Mouse (Mus musculus) forebrain, embryonic 12.5 days (tissue): ENCODE data around the gene Fsd2. TPM values are rescaled to one million over a fixed set of nuclear protein-coding genes. Genes with fewer than 3 reads are reported as not detected.

Source experiments
- ATAC-seq: fragments of 200-750 bp; cut with Nextera tagmentation; 2 replicates; pipeline ENCODE4 v1.8.0; 2017; ENCODE audit warnings: moderate TSS enrichment; ENCODE audit not compliant: low FRiP score
- H3K27ac ChIP-seq: fragments of 300-500 bp; sonication (generic); 2 replicates; pipeline ENCODE4 v1.5.1; 2016; ENCODE audit warnings: mild to moderate bottlenecking
- H3K27me3 ChIP-seq: fragments of 300-500 bp; sonication (generic); 2 replicates; pipeline ENCODE4 v1.6.1; 2016; ENCODE audit warnings: mild to moderate bottlenecking
- H3K36me3 ChIP-seq: fragments of 300-500 bp; sonication (generic); replicated peaks from 2 replicates; pipeline ENCODE4 v1.6.1; 2016; ENCODE audit warnings: mild to moderate bottlenecking
- H3K4me1 ChIP-seq: fragments of 300-500 bp; sonication (generic); 2 replicates; pipeline ENCODE4 v1.6.1; 2016
- H3K4me2 ChIP-seq: fragments of 300-500 bp; sonication (generic); 2 replicates; pipeline ENCODE4 v1.6.1; 2016; ENCODE audit warnings: mild to moderate bottlenecking, moderate library complexity
- H3K4me3 ChIP-seq: fragments of 300-500 bp; sonication (generic); replicated peaks from 2 replicates; pipeline ENCODE4 v1.5.1; 2016; ENCODE audit warnings: mild to moderate bottlenecking
- H3K9ac ChIP-seq: fragments of 300-500 bp; sonication (generic); 2 replicates; pipeline ENCODE4 v1.6.1; 2016; ENCODE audit warnings: mild to moderate bottlenecking
- H3K9me3 ChIP-seq: fragments of 300-500 bp; sonication (generic); 2 replicates; pipeline ENCODE4 v1.6.1; 2016
- WGBS: fragments of 180-500 bp; shearing (Covaris S2); methylation state at CpG from one replicate; pipeline ENCODE4 v1.1.7; 2016; 5-methylcytosine and 5-hydroxymethylcytosine counted together
- polyA plus RNA-seq: library from polyadenylated mRNA; unstranded; fragments of >200 nt; fragmentation: Nextera tagmentation; extraction: Ambion mirVana; gene quantifications from 2 replicates; pipeline ENCODE4 v1.2.1, GENCODE M21; 2016

Fsd2 gene
- polyA plus RNA-seq, 1 experiment from 2014 or later: 0.31 TPM

- H3K27ac ChIP-seq: no peak overlapping the region
- no peak overlapping the region for H3K4me2 ChIP-seq
- H3K9me3 ChIP-seq: no peaks in the 10 kb centered on the region
- ATAC-seq: no peak
- 89% methylated on average over 14 of the region's 14 CpGs for WGBS
- peaks cover 7% of the 10 kb centered on the region; the same call in 1 of the 2 replicates for H3K4me1 ChIP-seq
- H3K27me3 ChIP-seq: no peaks in the 10 kb centered on the region; the same call in 1 of the 2 replicates
- no peaks in the 10 kb centered on the region for H3K36me3 ChIP-seq
- H3K9ac ChIP-seq: no peak overlapping the region
- no peak overlapping the region for H3K4me3 ChIP-seq
These were observed 7.3 kb downstream of the Fsd2 start for GRCm38 (mm10) chr7:81559231-81559980.

DNA sequence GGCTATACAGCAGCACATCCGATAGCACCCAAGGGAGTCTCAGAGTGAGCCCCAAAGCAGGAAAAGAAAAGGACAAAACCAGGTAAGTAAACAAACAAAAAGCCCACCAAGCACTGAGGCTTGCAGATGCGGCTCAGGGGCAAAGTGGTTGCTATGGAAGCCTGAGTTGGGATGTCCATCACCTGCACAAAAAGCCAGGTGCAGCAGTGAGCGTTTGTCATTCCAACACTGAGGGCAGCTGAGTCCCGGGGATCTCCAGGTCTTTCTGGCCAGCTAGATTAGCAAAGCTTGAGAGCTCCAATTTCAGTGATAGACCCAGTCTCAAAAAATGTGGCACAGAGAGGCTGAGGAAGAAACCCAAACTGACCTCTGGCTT lies 8.8 kb downstream of the Fsd2 start:
- Histone ChIP-seq H3K9me3 (no peaks in the 10 kb centered on the region), H3K4me2 (no peak overlapping the region), H3K36me3 (no peaks in the 10 kb centered on the region), H3K4me1 (peaks cover 7% of the 10 kb centered on the region; the same call in 1 of the 2 replicates), H3K4me3 (no peak overlapping the region), H3K27me3 (no peaks in the 10 kb centered on the region; the same call in 1 of the 2 replicates), H3K9ac (no peak overlapping the region), H3K27ac (no peak overlapping the region)
- ATAC-seq: no peak
- WGBS: 72% methylated on average over 4 of the region's 4 CpGs

DNA sequence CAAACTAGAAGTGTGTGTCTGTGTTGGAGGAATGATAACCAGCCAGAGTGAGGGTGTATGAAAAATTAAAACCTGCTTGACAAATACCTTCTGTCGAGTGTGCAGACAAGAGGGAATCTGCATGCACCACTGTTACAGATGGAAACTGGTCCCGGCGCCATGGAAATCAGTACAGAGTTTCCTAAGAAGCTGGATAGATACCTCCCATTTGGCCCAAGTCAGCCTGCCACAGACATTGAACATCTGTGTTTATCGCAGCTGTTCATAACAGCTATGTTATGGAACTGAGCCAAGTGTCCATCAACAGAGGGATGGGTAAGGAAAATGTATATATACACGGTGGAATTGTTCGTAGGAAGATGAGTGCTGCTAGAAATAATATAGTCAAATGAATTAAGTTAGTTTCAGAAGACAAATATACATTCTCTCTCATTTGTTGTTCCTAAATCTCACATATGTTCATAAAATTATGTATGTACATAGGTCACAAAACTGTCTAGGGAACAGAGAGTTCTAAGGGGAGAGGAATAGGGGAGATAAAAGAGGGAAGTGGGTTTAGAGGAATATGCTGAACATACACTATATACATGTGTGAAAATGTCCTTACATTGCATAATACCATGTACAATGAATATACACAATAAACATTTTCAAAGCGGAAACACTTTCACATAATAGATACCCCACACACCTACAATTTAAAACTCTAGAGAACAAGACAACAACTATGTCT lies 9.3 kb downstream of the Fsd2 start:
- peaks cover 7% of the 10 kb centered on the region; the same call in 1 of the 2 replicates for H3K4me1 ChIP-seq
- no peaks in the 10 kb centered on the region; the same call in 1 of the 2 replicates for H3K27me3 ChIP-seq
- no peaks in the 10 kb centered on the region for H3K36me3 ChIP-seq
- no peak overlapping the region for H3K4me3 ChIP-seq
- no peak overlapping the region for H3K4me2 ChIP-seq
- H3K9me3 ChIP-seq: no peaks in the 10 kb centered on the region
- WGBS: 89% methylated on average over 7 of the region's 7 CpGs
- no peak overlapping the region for H3K27ac ChIP-seq
- no peak for ATAC-seq
- no peak overlapping the region for H3K9ac ChIP-seq

GRCm38 (mm10) chr7:81556839-81557238 lies 9.9 kb downstream of the Fsd2 start:
- no peaks in the 10 kb centered on the region; the same call in 1 of the 2 replicates for H3K27me3 ChIP-seq
- no peak for ATAC-seq
- WGBS: 91% methylated on average over 4 of the region's 4 CpGs

GRCm38 (mm10) chr7:81554369-81554768 lies 12.4 kb downstream of the Fsd2 start:
- Histone ChIP-seq H3K9ac (no peak overlapping the region), H3K4me3 (no peak overlapping the region), H3K4me1 (no peaks in the 10 kb centered on the region), H3K9me3 (no peaks in the 10 kb centered on the region), H3K4me2 (no peak overlapping the region), H3K27ac (no peak overlapping the region), H3K27me3 (no peaks in the 10 kb centered on the region; the same call in 1 of the 2 replicates), H3K36me3 (no peaks in the 10 kb centered on the region)
- 92% methylated on average over 2 of the region's 2 CpGs for WGBS
- ATAC-seq: no peak

More at GRCm38 (mm10) chr7:81556839-81557238, 9.9 kb downstream of the Fsd2 start:
- Histone ChIP-seq H3K4me3 (no peak overlapping the region), H3K4me1 (peaks cover 7% of the 10 kb centered on the region; the same call in 1 of the 2 replicates), H3K9me3 (no peaks in the 10 kb centered on the region), H3K36me3 (no peaks in the 10 kb centered on the region), H3K27ac (no peak overlapping the region), H3K4me2 (no peak overlapping the region), H3K9ac (no peak overlapping the region)

GRCm38 (mm10) chr7:81553589-81553988 lies 13.2 kb downstream of the Fsd2 start:
- H3K9me3 ChIP-seq: no peaks in the 10 kb centered on the region
- H3K9ac ChIP-seq: no peak overlapping the region
- 57% methylated on average over 4 of the region's 4 CpGs for WGBS
- no peak overlapping the region for H3K4me2 ChIP-seq
- no peak overlapping the region for H3K4me3 ChIP-seq
- H3K27ac ChIP-seq: no peak overlapping the region
- 0 out of 2 replicates have a peak, but pooled peaks cover 2% of the 10 kb centered on the region for H3K4me1 ChIP-seq
- H3K27me3 ChIP-seq: no peaks in the 10 kb centered on the region
- no peaks in the 10 kb centered on the region for H3K36me3 ChIP-seq
- ATAC-seq: no peak; the same call in 1 of the 2 replicates

DNA sequence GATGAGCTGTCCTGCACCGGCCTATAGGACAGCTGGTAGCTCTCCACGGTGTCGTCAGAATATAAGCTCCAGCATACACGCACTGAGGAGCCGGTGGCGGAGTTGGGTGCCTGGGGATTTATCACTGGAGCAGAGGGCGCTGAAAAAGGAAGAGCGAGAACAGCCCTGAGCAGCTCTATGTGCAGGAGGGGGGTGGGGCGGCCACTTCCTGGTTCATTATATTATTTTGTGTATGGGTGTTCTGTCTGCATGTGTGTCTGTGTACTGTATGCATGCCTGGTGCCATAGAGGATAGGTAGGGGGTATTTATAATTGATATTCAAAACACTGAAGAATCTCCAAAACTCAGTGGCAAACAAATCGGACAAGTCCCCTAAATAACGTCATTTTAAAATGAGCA lies 17.9 kb downstream of the Fsd2 start:
- no peaks in the 10 kb centered on the region for H3K27me3 ChIP-seq
- ATAC-seq: no peak
- WGBS: 74% methylated on average over 11 of the region's 11 CpGs
- H3K27ac ChIP-seq: no peak overlapping the region
- H3K36me3 ChIP-seq: no peaks in the 10 kb centered on the region
- no peak overlapping the region for H3K4me2 ChIP-seq
- H3K9me3 ChIP-seq: no peaks in the 10 kb centered on the region
- H3K4me1 ChIP-seq: 0 out of 2 replicates have a peak, but pooled peaks cover 3% of the 10 kb centered on the region
- H3K4me3 ChIP-seq: no peak overlapping the region
- H3K9ac ChIP-seq: no peak overlapping the region

GRCm38 (mm10) chr7:81542934-81543333 lies 23.8 kb downstream of the Fsd2 start:
- ATAC-seq: no peak
- Histone ChIP-seq H3K9me3 (no peaks in the 10 kb centered on the region), H3K9ac (no peak overlapping the region), H3K4me1 (peaks cover 25% of the 10 kb centered on the region), H3K27ac (no peak overlapping the region), H3K36me3 (no peaks in the 10 kb centered on the region), H3K4me3 (no peak overlapping the region), H3K4me2 (no peak overlapping the region), H3K27me3 (no peaks in the 10 kb centered on the region)
- 83% methylated on average over 8 of the region's 8 CpGs for WGBS

- Histone ChIP-seq H3K9ac (no peak overlapping the region), H3K27me3 (no peaks in the 10 kb centered on the region), H3K9me3 (no peaks in the 10 kb centered on the region), H3K4me3 (no peak overlapping the region), H3K4me1 (peaks cover 26% of the 10 kb centered on the region), H3K4me2 (no peak overlapping the region), H3K36me3 (no peaks in the 10 kb centered on the region), H3K27ac (no peak overlapping the region)
- 89% methylated on average over 7 of the region's 7 CpGs for WGBS
- ATAC-seq: no peak
These were observed 24.7 kb downstream of the Fsd2 start for GRCm38 (mm10) chr7:81541924-81542524.

- Histone ChIP-seq H3K27me3 (no peaks in the 10 kb centered on the region), H3K4me1 (peaks cover 26% of the 10 kb centered on the region), H3K4me3 (no peak overlapping the region), H3K4me2 (no peak overlapping the region), H3K36me3 (peaks cover 5% of the 10 kb centered on the region; the same call in 1 of the 2 replicates), H3K27ac (no peak overlapping the region), H3K9ac (no peak overlapping the region), H3K9me3 (no peaks in the 10 kb centered on the region)
- no peak for ATAC-seq
- WGBS: 67% methylated on average over 1 of the region's 1 CpGs
These were observed 25.7 kb downstream of the Fsd2 start for GRCm38 (mm10) chr7:81540999-81541398.

GRCm38 (mm10) chr7:81539565-81539964 lies 27.2 kb downstream of the Fsd2 start:
- H3K4me1 ChIP-seq: peaks cover 26% of the 10 kb centered on the region
- ATAC-seq: peak; percentile 67
- peak overlapping the region; percentile 46; the same call in 1 of the 2 replicates for H3K27ac ChIP-seq
- H3K36me3 ChIP-seq: peaks cover 18% of the 10 kb centered on the region
- H3K27me3 ChIP-seq: no peaks in the 10 kb centered on the region
- no peak overlapping the region for H3K4me2 ChIP-seq
- no peak overlapping the region for H3K9ac ChIP-seq
- H3K9me3 ChIP-seq: no peaks in the 10 kb centered on the region
- no peak overlapping the region for H3K4me3 ChIP-seq
- WGBS: 4% methylated on average over 2 of the region's 2 CpGs

DNA sequence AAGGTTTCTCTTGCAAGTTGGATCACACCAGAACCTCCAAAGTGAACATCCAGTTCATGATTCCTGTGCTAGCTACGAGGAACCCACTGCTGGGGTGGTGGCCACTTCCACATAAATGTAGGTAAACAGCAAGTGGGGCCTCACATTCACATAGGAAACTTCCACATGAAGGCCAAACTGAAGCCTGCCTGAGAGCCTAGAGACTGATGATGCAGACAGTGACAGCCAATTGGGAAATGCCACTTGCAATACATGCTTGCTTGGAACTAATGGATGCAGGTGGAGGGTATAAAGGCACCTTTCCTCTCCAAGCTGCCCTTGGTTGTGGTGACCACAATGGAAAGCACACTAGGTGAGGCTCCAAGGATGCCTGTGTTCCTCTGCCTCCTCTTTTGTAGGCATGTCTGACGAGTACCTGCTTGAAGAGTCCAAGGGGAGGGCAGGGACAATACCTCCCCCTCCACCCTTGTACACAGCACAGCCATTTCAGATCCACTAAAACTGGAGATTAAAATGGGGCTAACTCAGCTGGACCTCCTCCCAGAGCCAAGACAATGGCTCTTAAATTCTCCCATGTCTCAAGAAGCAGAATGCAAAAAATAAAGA lies 28.6 kb downstream of the Fsd2 start:
- no peak overlapping the region for H3K4me2 ChIP-seq
- no peak overlapping the region for H3K9ac ChIP-seq
- H3K4me3 ChIP-seq: no peak overlapping the region
- ATAC-seq: no peak
- H3K36me3 ChIP-seq: peaks cover 32% of the 10 kb centered on the region
- H3K27ac ChIP-seq: no peak overlapping the region
- H3K4me1 ChIP-seq: peaks cover 26% of the 10 kb centered on the region
- H3K9me3 ChIP-seq: peaks cover 7% of the 10 kb centered on the region; the same call in 1 of the 2 replicates
- WGBS: 65% methylated on average over 2 of the region's 2 CpGs
- no peaks in the 10 kb centered on the region for H3K27me3 ChIP-seq
